Mouse (Mus musculus) adipocyte (in vitro differentiated cells): ENCODE data around the gene Btnl10.

Source experiments
- DNase-seq: peaks from one replicate; pipeline ENCODE4 v3.0.0-alpha.2; 2016; ENCODE audit warnings: low spot score

Btnl10 gene

GRCm38 (mm10) chr11:58959186-58959825 is 41.6 kb downstream of the Btnl10 start:
- DNase-seq = no peak

GRCm38 (mm10) chr11:58959921-58960465 is 42.3 kb downstream of the Btnl10 start:
- peak; percentile 81 for DNase-seq

DNA sequence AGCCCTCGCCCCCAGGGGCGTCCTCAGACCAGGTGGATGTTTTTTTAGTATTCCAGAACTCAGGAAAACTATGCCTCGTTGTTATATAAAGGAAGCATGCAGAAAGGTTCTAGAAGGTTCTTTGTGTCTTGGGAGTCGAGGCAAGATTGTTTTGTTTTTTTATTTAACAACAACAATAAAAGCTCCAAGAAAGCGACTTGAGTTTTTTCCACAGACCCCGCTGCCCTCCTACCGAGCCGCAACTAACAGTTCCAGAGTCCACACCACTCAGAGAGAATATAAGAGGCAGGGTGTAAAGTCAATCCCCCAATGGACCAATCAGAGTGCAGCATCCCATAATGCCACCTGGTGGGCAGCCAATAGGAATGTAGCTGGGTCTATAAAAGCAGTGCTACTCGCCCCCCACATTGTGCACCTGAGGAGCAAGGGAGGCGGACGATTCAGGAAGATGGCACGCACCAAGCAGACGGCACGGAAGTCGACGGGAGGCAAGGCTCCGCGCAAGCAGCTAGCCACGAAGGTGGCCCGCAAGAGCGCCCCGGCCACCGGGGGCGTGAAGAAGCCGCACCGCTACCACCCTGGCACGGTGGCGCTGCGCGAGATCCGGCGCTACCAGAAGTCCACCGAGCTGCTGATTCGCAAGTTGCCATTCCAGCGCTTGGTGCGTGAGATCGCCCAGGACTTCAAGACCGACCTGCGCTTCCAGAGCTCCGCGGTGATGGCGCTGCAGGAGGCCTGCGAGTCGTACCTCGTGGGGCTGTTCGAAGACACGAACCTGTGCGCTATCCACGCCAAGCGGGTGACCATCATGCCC is 43.9 kb downstream of the Btnl10 start:
- no peak for DNase-seq

DNA sequence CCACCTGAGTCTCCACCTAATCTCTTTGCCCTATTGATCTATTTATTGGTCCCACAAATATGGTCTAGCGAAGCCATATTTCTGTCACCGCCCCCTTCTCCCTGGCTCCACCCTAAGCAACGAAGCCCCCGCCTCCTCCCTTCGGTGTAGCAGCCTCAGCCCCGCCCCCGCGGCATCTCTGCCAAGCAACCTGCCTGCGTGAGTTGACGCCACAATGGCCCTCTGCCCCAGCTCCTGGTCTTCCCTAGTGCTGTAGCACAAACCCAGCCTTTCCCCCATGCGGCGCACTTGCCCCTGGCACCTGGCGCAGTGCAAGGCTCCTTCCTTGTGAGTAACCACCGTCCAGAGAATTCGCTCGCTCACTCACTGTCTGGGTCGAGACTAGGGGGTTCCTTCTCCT is 45.8 kb downstream of the Btnl10 start:
- no peak for DNase-seq

DNA sequence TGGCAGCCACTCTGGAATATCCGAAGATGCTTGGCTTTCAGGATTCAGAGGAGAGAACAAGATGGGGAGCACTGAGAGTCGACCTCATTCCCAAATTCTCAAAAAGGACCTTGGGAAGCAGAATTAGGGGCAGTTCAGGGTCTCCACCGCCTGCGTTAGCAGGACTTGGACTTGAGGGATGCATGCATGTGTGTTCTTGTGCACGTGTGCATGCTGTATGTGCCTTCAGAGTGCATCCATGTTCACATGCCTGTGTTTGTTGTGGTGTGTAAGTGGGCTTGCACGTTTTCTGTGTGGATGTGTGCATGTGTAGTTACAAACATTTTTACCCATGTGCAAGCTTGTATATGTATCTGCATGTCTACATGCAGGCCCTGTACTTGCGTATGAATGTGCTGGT is 46.5 kb downstream of the Btnl10 start:
- no peak for DNase-seq

GRCm38 (mm10) chr11:58965001-58965760 is 47.5 kb downstream of the Btnl10 start:
- no peak for DNase-seq

DNA sequence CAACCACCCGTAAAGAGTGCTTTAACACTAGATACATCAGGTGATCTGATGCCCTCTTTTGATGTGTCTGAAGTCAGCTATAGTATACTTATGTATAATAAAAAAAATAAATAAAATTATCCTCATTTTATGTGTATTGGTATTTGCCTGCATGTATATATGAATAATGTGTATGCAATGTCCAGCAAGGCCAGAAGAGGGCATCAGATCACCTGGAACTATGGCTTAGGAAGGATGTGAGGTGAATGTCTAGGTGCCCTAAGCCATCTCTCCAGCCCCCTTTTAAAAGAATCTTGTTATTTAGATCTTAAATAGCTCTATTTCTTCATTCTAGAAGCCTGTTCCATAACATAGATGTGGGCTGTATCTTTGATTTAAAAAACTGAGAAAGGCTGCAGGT is 49.6 kb downstream of the Btnl10 start:
- DNase-seq = no peak

- DNase-seq = no peak
Measured at GRCm38 (mm10) chr11:58968551-58968950, 50.8 kb downstream of the Btnl10 start.

- no peak for DNase-seq
Measured at GRCm38 (mm10) chr11:58969027-58969426, 51.3 kb downstream of the Btnl10 start.

DNA sequence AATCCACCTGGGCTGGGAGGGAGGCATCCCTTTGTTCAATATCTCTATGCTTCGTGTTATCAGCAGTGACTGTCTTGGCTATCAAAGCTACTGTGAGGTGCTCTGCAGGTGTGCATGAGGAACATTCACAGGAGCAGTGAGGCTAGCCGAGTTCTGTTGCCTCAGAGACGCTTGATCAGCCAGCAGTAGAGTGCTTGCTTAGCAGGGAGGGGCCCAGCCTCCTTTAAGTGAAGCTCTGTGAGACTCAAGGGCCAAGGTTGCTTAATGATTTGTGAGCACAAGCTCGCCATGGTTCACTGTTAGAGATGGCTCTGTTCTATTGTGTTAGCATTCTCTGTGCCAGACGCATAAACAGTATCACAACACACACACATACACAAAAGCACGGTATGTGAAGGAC is 52.0 kb downstream of the Btnl10 start:
- DNase-seq = no peak

GRCm38 (mm10) chr11:58970831-58971530 is 53.3 kb downstream of the Btnl10 start:
- no peak for DNase-seq

DNA sequence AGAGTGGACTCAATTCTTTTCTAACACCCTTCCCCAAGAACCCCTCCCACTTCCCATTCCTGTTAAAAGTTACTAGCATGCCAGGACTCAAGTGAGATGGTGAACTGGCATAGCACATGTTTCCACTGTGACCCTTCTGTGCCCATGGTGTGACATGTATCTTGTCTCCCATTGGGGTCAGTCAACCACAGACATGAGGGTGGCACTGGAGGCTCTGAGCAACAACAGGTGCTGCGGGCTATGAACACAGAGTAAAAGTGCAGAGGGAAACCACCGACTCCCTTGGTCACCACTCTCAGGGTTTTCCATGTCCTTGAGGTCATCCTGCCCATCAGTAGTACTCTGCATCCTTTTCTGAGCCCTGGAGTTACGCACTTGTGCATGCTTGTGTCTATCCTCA is 54.1 kb downstream of the Btnl10 start:
- no peak for DNase-seq

GRCm38 (mm10) chr11:58974414-58974813 is 56.7 kb downstream of the Btnl10 start:
- DNase-seq = no peak
